ENCODE assay signal across 11 mouse cellular contexts in the genomic region with DNA sequence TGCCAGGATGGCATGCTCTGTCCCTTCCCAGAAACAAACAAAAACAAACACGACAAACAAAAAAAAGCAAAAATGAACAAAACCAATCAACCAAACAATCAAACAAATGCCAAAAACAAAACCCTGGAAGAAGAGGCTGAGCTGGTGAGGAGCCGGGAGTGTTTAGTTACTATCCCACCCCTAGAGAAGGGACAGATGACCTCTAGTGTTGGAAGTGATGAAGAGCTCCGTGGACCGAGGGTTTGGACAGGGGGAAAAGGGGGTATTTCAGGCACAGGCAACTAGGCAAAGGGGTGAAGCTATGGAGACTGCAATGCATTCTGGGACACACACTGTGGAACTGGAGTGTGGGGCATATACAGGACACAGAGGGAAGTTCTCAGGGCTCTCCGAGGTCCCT.
DNase-seq lines count a peak whose midpoint lies in the region; ATAC-seq and TF ChIP-seq lines count a peak whose summit lies in the region.
"Had no signal": no experiment of that assay in that cellular context is flagged by ENCODE, and none has a peak within 500 bp of the region (broad histone marks: within the 10 kb centered on the region; RNA-seq: fewer than 3 reads in every experiment).

No protein-coding gene starts in this region.

- peaks cover 1% of the 10 kb centered on the region; the same call in 1 of the 2 replicates for H3K4me1 ChIP-seq in heart, adult 2 months (ENCODE audit: control insufficient read depth, insufficient read depth, low read length)
- peaks cover 6% of the 10 kb centered on the region; the same call in 1 of the 2 replicates for H3K4me1 ChIP-seq in heart, embryonic 10.5 days
- H3K4me1 ChIP-seq in midbrain, embryonic 14.5 days (ENCODE audit: control insufficient read depth, insufficient read depth, low read length), result no peaks in the 10 kb centered on the region
- H3K4me1 ChIP-seq in midbrain, embryonic 16.5 days (ENCODE audit: control insufficient read depth, insufficient read depth, low read length), result no peaks in the 10 kb centered on the region

- H3K36me3 ChIP-seq in heart, adult 2 months (ENCODE audit: control insufficient read depth, insufficient read depth, low read length), result no peaks in the 10 kb centered on the region
- no peaks in the 10 kb centered on the region for H3K36me3 ChIP-seq in heart, embryonic 10.5 days
- H3K36me3 ChIP-seq in midbrain, embryonic 14.5 days (ENCODE audit: control insufficient read depth, insufficient read depth, low read length), result no peaks in the 10 kb centered on the region
- no peaks in the 10 kb centered on the region for H3K36me3 ChIP-seq in midbrain, embryonic 16.5 days (ENCODE audit: control insufficient read depth, insufficient read depth, low read length)

- no peak for TF ChIP-seq EP300 in heart, adult 2 months (IDR thresholded peaks at IDR 0.05; ENCODE audit: insufficient read depth, low read depth, low read length)

- intact Hi-C loops in heart, adult 2 months (cut with DNase I), result loop anchor here (5.0 to 10.0 kb wide), 3 partner anchors 291 to 903 kb away; no protein-coding TSS in a partner anchor

- 10% methylated on average over 5 of the region's 5 CpGs for WGBS in heart, adult 2 months
- WGBS in heart, embryonic 10.5 days, result 18% methylated on average over 5 of the region's 5 CpGs
- 29% methylated on average over 5 of the region's 5 CpGs for WGBS in midbrain, embryonic 14.5 days
- WGBS in midbrain, embryonic 16.5 days, result 23% methylated on average over 5 of the region's 5 CpGs

- no peak for TF ChIP-seq POLR2A in heart, adult 2 months (IDR thresholded peaks at IDR 0.05; ENCODE audit: insufficient read depth, low read depth, low read length)

- H3K27me3 ChIP-seq in heart, adult 2 months (ENCODE audit: control insufficient read depth, insufficient read depth, low read length), result no peaks in the 10 kb centered on the region
- 0 out of 2 replicates have a peak, but pooled peaks cover 6% of the 10 kb centered on the region for H3K27me3 ChIP-seq in heart, embryonic 10.5 days (ENCODE audit: insufficient read depth, poor library complexity, severe bottlenecking)
- H3K27me3 ChIP-seq in midbrain, embryonic 14.5 days (ENCODE audit: control insufficient read depth, insufficient read depth, low read length), result no peaks in the 10 kb centered on the region
- H3K27me3 ChIP-seq in midbrain, embryonic 16.5 days (ENCODE audit: control insufficient read depth, insufficient read depth, low read depth, low read length), result no peaks in the 10 kb centered on the region

- H3K4me3 ChIP-seq in heart, adult 2 months, result no peak overlapping the region
- no peak overlapping the region for H3K4me3 ChIP-seq in heart, embryonic 10.5 days
- no peak overlapping the region for H3K4me3 ChIP-seq in midbrain, embryonic 14.5 days (replicated peaks; ENCODE audit: low read depth, low read length)
- no peak overlapping the region for H3K4me3 ChIP-seq in midbrain, embryonic 16.5 days (ENCODE audit: low read depth, low read length)

- no peaks in the 10 kb centered on the region for H3K9me3 ChIP-seq in heart, embryonic 10.5 days
- H3K9me3 ChIP-seq in midbrain, embryonic 14.5 days (ENCODE audit: control insufficient read depth, low read length), result no peaks in the 10 kb centered on the region
- H3K9me3 ChIP-seq in midbrain, embryonic 16.5 days (replicated peaks; ENCODE audit: control insufficient read depth, low read length, poor library complexity, severe bottlenecking), result no peaks in the 10 kb centered on the region

- no peak overlapping the region for H3K4me2 ChIP-seq in midbrain, embryonic 14.5 days (ENCODE audit: low read length)
- no peak overlapping the region for H3K4me2 ChIP-seq in midbrain, embryonic 16.5 days (ENCODE audit: low read length)

- peak in 1 of 2 experiments; percentile 31 for DNase-seq in heart, adult 2 months
- DNase-seq in heart, embryonic 10.5 days (ENCODE audit: low spot score), result no peak
- DNase-seq in midbrain, embryonic 14.5 days, result peak; percentile 57
- DNase-seq in heart, postnatal 4 days, result peak; percentile 26
- DNase-seq in yolk sac, embryonic 10.5 days (ENCODE audit: low spot score), result no peak
- no peak for DNase-seq in frontal cortex, postnatal 14 days (ENCODE audit: low spot score in 2 of 2)
- no peak for DNase-seq in urinary bladder, postnatal 36 days (ENCODE audit: low spot score in 2 of 2)
- DNase-seq: gastrocnemius, postnatal 14 days; liver; thymus, postnatal 36 days had no signal

- peak; percentile 66 for TF ChIP-seq CTCF in heart, adult 2 months (IDR thresholded peaks at IDR 0.05)

- H3K79me2 ChIP-seq in heart, adult 2 months (replicated peaks; ENCODE audit: control insufficient read depth, insufficient read depth, low read length), result no peaks in the 10 kb centered on the region

- no peak overlapping the region for H3K27ac ChIP-seq in heart, adult 2 months
- H3K27ac ChIP-seq in heart, embryonic 10.5 days, result no peak overlapping the region
- no peak overlapping the region for H3K27ac ChIP-seq in midbrain, embryonic 14.5 days (replicated peaks; ENCODE audit: low read depth, low read length)
- no peak overlapping the region for H3K27ac ChIP-seq in midbrain, embryonic 16.5 days (ENCODE audit: low read length)

- H3K9ac ChIP-seq in heart, adult 2 months (ENCODE audit: low read depth, low read length), result no peak overlapping the region
- no peak overlapping the region for H3K9ac ChIP-seq in midbrain, embryonic 14.5 days (replicated peaks; ENCODE audit: low read length)
- no peak overlapping the region for H3K9ac ChIP-seq in midbrain, embryonic 16.5 days (ENCODE audit: low read depth, low read length)

- no peak for ATAC-seq in midbrain, embryonic 14.5 days (ENCODE audit: low FRiP score, low TSS enrichment)
- no peak for ATAC-seq in midbrain, embryonic 16.5 days

Comparison
In these comparisons a context has a peak if more than half of its experiments do, and no peak if none do; other contexts are left out.
1. DNase-seq: peak in midbrain, embryonic 14.5 days (single experiment) and heart, postnatal 4 days (single experiment); none in heart, embryonic 10.5 days (single experiment), yolk sac, embryonic 10.5 days (single experiment), frontal cortex, postnatal 14 days (0 of 2) and urinary bladder, postnatal 36 days (0 of 2).